21 mouse cellular contexts compared by ENCODE assay signal in genomic region chr10:25393721-25394120, GRCm38 (mm10). TPM values are rescaled to one million over a fixed set of nuclear protein-coding genes. Genes with fewer than 3 reads are reported as not detected.
DNase-seq lines count a peak whose midpoint lies in the region; ATAC-seq and TF ChIP-seq lines count a peak whose summit lies in the region.
"Had no signal": no experiment of that assay in that cellular context is flagged by ENCODE, and none has a peak within 500 bp of the region (broad histone marks: within the 10 kb centered on the region; RNA-seq: fewer than 3 reads in every experiment).

No protein-coding gene starts in this region.

- no peaks in the 10 kb centered on the region for H3K9me3 ChIP-seq in lung, embryonic 14.5 days (ENCODE audit: low read depth, low read length)
- no peaks in the 10 kb centered on the region for H3K9me3 ChIP-seq in lung, embryonic 16.5 days (ENCODE audit: control insufficient read depth, low read length)
- H3K9me3 ChIP-seq: embryonic facial prominence, embryonic 13.5 days; embryonic facial prominence, embryonic 15.5 days; forebrain, embryonic 13.5 days; forebrain, embryonic 15.5 days had no signal

- peaks cover 96% of the 10 kb centered on the region for H3K79me2 ChIP-seq in myocyte (ENCODE audit: control insufficient read depth, insufficient read depth)

- no peak for TF ChIP-seq POLR2A in embryonic fibroblast, embryonic 13.5 days (IDR thresholded peaks at IDR 0.05; ENCODE audit: low read depth, low read length)
- TF ChIP-seq POLR2A in myocyte (IDR thresholded peaks at IDR 0.05; ENCODE audit: insufficient read length, low read depth): no peak

- peak; percentile 67 for DNase-seq in lung, embryonic 14.5 days
- no peak for DNase-seq in lung, postnatal 14 days
- no peak for DNase-seq in lung, postnatal 25 days (ENCODE audit: low spot score)
- no peak for DNase-seq in thymus, postnatal 0 days (ENCODE audit: low spot score)
- DNase-seq: adrenal gland, adult 2 months; adrenal gland, postnatal 10 days; adrenal gland, postnatal 25 days; cerebellum, adult 11 months; cerebellum, adult 18-20 months; cerebellum, adult 8-10 months; cerebellum, adult 9-11 months; cerebellum, postnatal 14 days; cerebellum, postnatal 36 days; embryo, embryonic 11 days had no signal

- H3K4me2 ChIP-seq in lung, embryonic 14.5 days: no peak overlapping the region
- H3K4me2 ChIP-seq in lung, embryonic 16.5 days (ENCODE audit: low read depth, low read length): no peak overlapping the region
- H3K4me2 ChIP-seq in myocyte (ENCODE audit: low read depth): peak overlapping the region; percentile 68
- H3K4me2 ChIP-seq: embryonic facial prominence, embryonic 13.5 days; embryonic facial prominence, embryonic 15.5 days; forebrain, embryonic 13.5 days; forebrain, embryonic 15.5 days had no signal

- 17% methylated on average over 1 of the region's 1 CpGs for WGBS in lung, embryonic 14.5 days
- WGBS in lung, embryonic 16.5 days: 24% methylated on average over 1 of the region's 1 CpGs

- H3K27ac ChIP-seq in lung, embryonic 14.5 days (ENCODE audit: low read depth): peak overlapping the region; percentile 34; the same call in 1 of the 2 replicates
- H3K27ac ChIP-seq in lung, embryonic 16.5 days (ENCODE audit: low read length): no peak overlapping the region
- 0 out of 2 replicates have a peak overlapping the region, but pooled peaks have one; percentile 7 for H3K27ac ChIP-seq in embryonic fibroblast, embryonic 13.5 days (ENCODE audit: insufficient read depth, low read length)
- H3K27ac ChIP-seq: embryonic facial prominence, embryonic 13.5 days; embryonic facial prominence, embryonic 15.5 days; forebrain, embryonic 13.5 days; forebrain, embryonic 15.5 days had no signal

- H3K36me3 ChIP-seq in lung, embryonic 14.5 days (ENCODE audit: insufficient read depth): no peaks in the 10 kb centered on the region
- no peaks in the 10 kb centered on the region for H3K36me3 ChIP-seq in lung, embryonic 16.5 days (ENCODE audit: control insufficient read depth, insufficient read depth, low read length)
- no peaks in the 10 kb centered on the region for H3K36me3 ChIP-seq in myocyte (ENCODE audit: control insufficient read depth, insufficient read depth)
- H3K36me3 ChIP-seq: embryonic facial prominence, embryonic 15.5 days; forebrain, embryonic 15.5 days had no signal

- no peak overlapping the region for H3K9ac ChIP-seq in lung, embryonic 14.5 days
- no peak overlapping the region for H3K9ac ChIP-seq in lung, embryonic 16.5 days (ENCODE audit: low read length)
- H3K9ac ChIP-seq: embryonic facial prominence, embryonic 13.5 days; embryonic facial prominence, embryonic 15.5 days; forebrain, embryonic 13.5 days; forebrain, embryonic 15.5 days had no signal

- no peak overlapping the region for H3K4me3 ChIP-seq in lung, embryonic 14.5 days (ENCODE audit: low read depth, low read length)
- H3K4me3 ChIP-seq in lung, embryonic 16.5 days (ENCODE audit: low read length): no peak overlapping the region
- no peak overlapping the region for H3K4me3 ChIP-seq in embryonic fibroblast, embryonic 13.5 days (ENCODE audit: insufficient read depth, low read length)
- no peak overlapping the region for H3K4me3 ChIP-seq in myocyte
- H3K4me3 ChIP-seq: embryonic facial prominence, embryonic 13.5 days; embryonic facial prominence, embryonic 15.5 days; forebrain, embryonic 13.5 days; forebrain, embryonic 15.5 days had no signal

- no peaks in the 10 kb centered on the region for H3K27me3 ChIP-seq in lung, embryonic 14.5 days (ENCODE audit: insufficient read depth, low read length)
- H3K27me3 ChIP-seq in lung, embryonic 16.5 days (ENCODE audit: control insufficient read depth, insufficient read depth, low read depth, low read length): no peaks in the 10 kb centered on the region
- no peaks in the 10 kb centered on the region for H3K27me3 ChIP-seq in myocyte (ENCODE audit: control insufficient read depth, insufficient read depth, insufficient read length)
- H3K27me3 ChIP-seq: embryonic facial prominence, embryonic 13.5 days; embryonic facial prominence, embryonic 15.5 days; forebrain, embryonic 13.5 days; forebrain, embryonic 15.5 days had no signal

- no peak for TF ChIP-seq CTCF in lung, embryonic 14.5 days (IDR thresholded peaks at IDR 0.05; ENCODE audit: low read depth)
- TF ChIP-seq CTCF in embryonic fibroblast, embryonic 13.5 days (IDR thresholded peaks at IDR 0.05; ENCODE audit: borderline replicate concordance, insufficient read depth, low read length): no peak

- ATAC-seq in lung, embryonic 14.5 days (ENCODE audit: insufficient read depth): peak; percentile 58
- ATAC-seq in lung, embryonic 16.5 days (ENCODE audit: low read depth): peak; percentile 42
- ATAC-seq: forebrain, embryonic 13.5 days; forebrain, embryonic 15.5 days had no signal

- H3ac ChIP-seq in myocyte (ENCODE audit: control insufficient read depth, insufficient read length): no peak overlapping the region

- H3K4me1 ChIP-seq in lung, embryonic 14.5 days (ENCODE audit: insufficient read depth): peaks cover 27% of the 10 kb centered on the region
- H3K4me1 ChIP-seq in lung, embryonic 16.5 days (replicated peaks; ENCODE audit: control insufficient read depth, insufficient read depth, low read length): peaks cover 17% of the 10 kb centered on the region
- peaks cover 26% of the 10 kb centered on the region for H3K4me1 ChIP-seq in embryonic fibroblast, embryonic 13.5 days (ENCODE audit: control insufficient read depth, insufficient read depth, low read length)
- H3K4me1 ChIP-seq: embryonic facial prominence, embryonic 15.5 days; forebrain, embryonic 13.5 days; forebrain, embryonic 15.5 days had no signal

TF ChIP-seq in myocyte, 11 proteins besides CTCF, POLR2A, EP300 and RAD21:
- TF ChIP-seq TCF12 (IDR thresholded peaks at IDR 0.05; ENCODE audit: insufficient read depth, poor library complexity, severe bottlenecking) (no peak), E2F4 (IDR thresholded peaks at IDR 0.05; ENCODE audit: insufficient read depth) (no peak), MYOD1 (IDR thresholded peaks at IDR 0.05; ENCODE audit: control insufficient read depth in 1 of 3, insufficient read length in 2 of 3, low read depth in 2 of 3) (no peak), CEBPB (IDR thresholded peaks at IDR 0.05; ENCODE audit: insufficient read depth, poor library complexity, severe bottlenecking) (no peak), MYOG (IDR thresholded peaks at IDR 0.05; ENCODE audit: control insufficient read depth in 1 of 3, insufficient read depth in 1 of 3, insufficient read length in 2 of 3, low read depth in 2 of 3) (no peak), SRF (IDR thresholded peaks at IDR 0.05; ENCODE audit: control insufficient read depth, insufficient read length, low read depth) (no peak), USF1 (IDR thresholded peaks at IDR 0.05; ENCODE audit: low read depth) (no peak)

RNA-seq across cellular contexts. Expression of gene Epb41l2, which starts 34.1 kb away (rescaled TPM):
- 104 and 105 TPM in 2 replicates for polyA plus RNA-seq in lung, embryonic 14.5 days (2014; fragmentation: Nextera tagmentation; extraction: Ambion mirVana)
- 84.4 and 95.3 TPM in 2 replicates for polyA plus RNA-seq in lung, embryonic 16.5 days (2015; fragmentation: Nextera tagmentation; extraction: Ambion mirVana)
- polyA plus RNA-seq in embryonic fibroblast, embryonic 13.5 days (2011; ENCODE audit: insufficient read length, low read depth, missing spikeins): 134 and 138 TPM in 2 replicates
- polyA plus RNA-seq in myocyte (2012; fragmentation: generic; extraction: Trizol): 22.3 TPM
- polyA plus RNA-seq in thymus, postnatal 0 days (2015; fragmentation: Nextera tagmentation; extraction: Ambion mirVana): 27.5 and 29.4 TPM in 2 replicates
